Mouse (Mus musculus) limb, embryonic 12.5 days (tissue): ENCODE measurements around the gene Map9. TPM values are rescaled to one million over a fixed set of nuclear protein-coding genes. Genes with fewer than 3 reads are reported as not detected.

Experiments
- ATAC-seq: fragments of 200-750 bp; cut with Nextera tagmentation; 2 replicates; pipeline ENCODE4 v1.8.0; 2017; ENCODE audit warnings: low read depth, moderate TSS enrichment; ENCODE audit not compliant: insufficient number of reproducible peaks, insufficient read depth, low FRiP score, low TSS enrichment
- H3K27ac ChIP-seq: fragments of 300-500 bp; sonication (generic); 2 replicates; pipeline ENCODE4 v1.5.1; 2016; ENCODE audit warnings: mild to moderate bottlenecking, moderate library complexity
- H3K27me3 ChIP-seq: fragments of 300-500 bp; sonication (generic); 2 replicates; pipeline ENCODE4 v1.6.1; 2016; ENCODE audit warnings: mild to moderate bottlenecking, moderate library complexity
- H3K36me3 ChIP-seq: fragments of 300-500 bp; sonication (generic); 2 replicates; pipeline ENCODE4 v1.6.1; 2016; ENCODE audit warnings: mild to moderate bottlenecking, moderate library complexity
- H3K4me1 ChIP-seq: fragments of 300-500 bp; sonication (generic); replicated peaks from 2 replicates; pipeline ENCODE4 v1.6.1; 2016
- H3K4me2 ChIP-seq: fragments of 300-500 bp; sonication (generic); 2 replicates; pipeline ENCODE4 v1.6.1; 2016; ENCODE audit warnings: mild to moderate bottlenecking, moderate library complexity
- H3K4me3 ChIP-seq: fragments of 300-500 bp; sonication (generic); replicated peaks from 2 replicates; pipeline ENCODE4 v1.5.1; 2016; ENCODE audit warnings: mild to moderate bottlenecking
- H3K9ac ChIP-seq: fragments of 300-500 bp; sonication (generic); replicated peaks from 2 replicates; pipeline ENCODE4 v1.6.1; 2016; ENCODE audit warnings: mild to moderate bottlenecking, moderate library complexity
- H3K9me3 ChIP-seq: fragments of 300-500 bp; sonication (generic); 2 replicates; pipeline ENCODE4 v1.6.1; 2016; ENCODE audit warnings: mild to moderate bottlenecking, moderate library complexity
- WGBS: fragments of 180-500 bp; shearing (Covaris S2); methylation state at CpG from one replicate; pipeline ENCODE4 v1.1.7; 2016; 5-methylcytosine and 5-hydroxymethylcytosine counted together
- polyA plus RNA-seq: library from polyadenylated mRNA; unstranded; fragments of >200 nt; fragmentation: Nextera tagmentation; extraction: Ambion mirVana; gene quantifications from 2 replicates; pipeline ENCODE4 v1.2.1, GENCODE M21; 2016

Map9 gene
- polyA plus RNA-seq, 1 experiment from 2014 or later = 10.6 TPM

DNA sequence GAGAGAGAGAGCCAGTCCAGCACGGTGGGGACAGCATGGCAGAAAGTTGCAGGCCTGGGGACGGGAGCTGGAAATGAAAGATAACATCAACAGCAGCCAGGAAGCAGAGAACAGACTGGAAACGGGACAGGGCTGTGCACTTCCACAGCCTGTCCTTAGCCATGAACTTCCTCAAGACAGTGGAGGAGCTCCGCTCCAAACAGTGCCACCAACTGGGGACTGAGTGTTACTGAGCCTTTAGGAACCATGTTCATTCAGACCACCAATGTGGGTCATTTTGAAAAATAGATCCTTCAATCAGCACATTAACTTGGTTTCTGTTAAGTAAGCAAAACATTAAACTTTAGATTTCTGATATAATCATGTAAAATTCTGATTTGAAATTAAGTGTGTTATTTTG is 4.6 kb downstream of the Map9 start:
- Histone ChIP-seq H3K4me3 (no peak overlapping the region), H3K9ac (no peak overlapping the region), H3K27me3 (no peaks in the 10 kb centered on the region), H3K36me3 (peaks cover 18% of the 10 kb centered on the region), H3K4me2 (no peak overlapping the region), H3K4me1 (peaks cover 5% of the 10 kb centered on the region; the same call in 1 of the 2 replicates), H3K9me3 (no peaks in the 10 kb centered on the region), H3K27ac (no peak overlapping the region)
- ATAC-seq = no peak
- 39% methylated on average over 4 of the region's 4 CpGs for WGBS

GRCm38 (mm10) chr3:82364505-82364904 is 6.7 kb downstream of the Map9 start:
- Histone ChIP-seq H3K27ac (no peak overlapping the region), H3K4me2 (no peak overlapping the region), H3K36me3 (peaks cover 23% of the 10 kb centered on the region), H3K4me3 (no peak overlapping the region), H3K27me3 (no peaks in the 10 kb centered on the region), H3K9me3 (no peaks in the 10 kb centered on the region), H3K4me1 (no peaks in the 10 kb centered on the region), H3K9ac (no peak overlapping the region)
- ATAC-seq = no peak
- 76% methylated on average over 8 of the region's 8 CpGs for WGBS

- 39% methylated on average over 4 of the region's 4 CpGs for WGBS
- no peak overlapping the region for H3K27ac ChIP-seq
- no peaks in the 10 kb centered on the region for H3K4me1 ChIP-seq
- no peaks in the 10 kb centered on the region for H3K9me3 ChIP-seq
- H3K9ac ChIP-seq = no peak overlapping the region
- no peak overlapping the region for H3K4me2 ChIP-seq
- H3K36me3 ChIP-seq = peaks cover 23% of the 10 kb centered on the region
- no peak for ATAC-seq
- no peak overlapping the region for H3K4me3 ChIP-seq
- no peaks in the 10 kb centered on the region for H3K27me3 ChIP-seq
Measured at GRCm38 (mm10) chr3:82364988-82365387, 7.1 kb downstream of the Map9 start.

- 82% methylated on average over 21 of the region's 21 CpGs for WGBS
- Histone ChIP-seq H3K4me1 (no peaks in the 10 kb centered on the region), H3K27me3 (no peaks in the 10 kb centered on the region), H3K9ac (no peak overlapping the region), H3K27ac (no peak overlapping the region), H3K36me3 (peaks cover 24% of the 10 kb centered on the region), H3K4me3 (no peak overlapping the region), H3K4me2 (no peak overlapping the region), H3K9me3 (no peaks in the 10 kb centered on the region)
- ATAC-seq = no peak
Measured at GRCm38 (mm10) chr3:82369063-82369860, 11.4 kb downstream of the Map9 start.

- ATAC-seq = no peak
- H3K4me3 ChIP-seq = no peak overlapping the region
- no peaks in the 10 kb centered on the region for H3K9me3 ChIP-seq
- no peak overlapping the region for H3K4me2 ChIP-seq
- peaks cover 32% of the 10 kb centered on the region for H3K36me3 ChIP-seq
- no peaks in the 10 kb centered on the region for H3K27me3 ChIP-seq
- H3K4me1 ChIP-seq = no peaks in the 10 kb centered on the region
- no peak overlapping the region for H3K9ac ChIP-seq
- 84% methylated on average over 10 of the region's 10 CpGs for WGBS
- no peak overlapping the region for H3K27ac ChIP-seq
Measured at GRCm38 (mm10) chr3:82370439-82371011, 12.7 kb downstream of the Map9 start.

DNA sequence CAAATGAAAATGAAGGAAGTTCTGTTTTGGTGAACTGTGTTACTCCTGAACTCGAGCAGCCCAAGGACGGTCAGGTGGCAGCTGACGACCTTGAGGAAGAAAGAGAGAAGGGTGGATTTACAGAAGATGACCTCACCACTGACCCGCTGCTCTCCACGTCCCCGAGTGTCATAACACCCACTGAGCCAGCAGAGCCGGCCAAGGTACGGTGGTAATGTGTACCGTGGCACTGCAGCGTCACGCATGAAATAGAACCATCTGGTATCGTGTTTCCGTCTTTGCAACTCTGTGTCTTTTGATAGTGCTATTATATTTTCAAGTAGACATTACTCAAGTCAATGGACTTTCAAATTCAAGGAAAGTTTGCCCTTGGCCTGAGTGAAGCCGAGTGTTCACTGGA is 19.1 kb downstream of the Map9 start:
- no peak overlapping the region for H3K4me2 ChIP-seq
- no peaks in the 10 kb centered on the region for H3K27me3 ChIP-seq
- no peak for ATAC-seq
- H3K9ac ChIP-seq = no peak overlapping the region
- H3K4me3 ChIP-seq = no peak overlapping the region
- WGBS = 85% methylated on average over 14 of the region's 14 CpGs
- no peaks in the 10 kb centered on the region for H3K4me1 ChIP-seq
- H3K36me3 ChIP-seq = peaks cover 60% of the 10 kb centered on the region
- H3K9me3 ChIP-seq = no peaks in the 10 kb centered on the region
- H3K27ac ChIP-seq = no peak overlapping the region

GRCm38 (mm10) chr3:82382325-82382724 is 24.5 kb downstream of the Map9 start:
- Histone ChIP-seq H3K4me3 (no peak overlapping the region), H3K4me2 (no peak overlapping the region), H3K9me3 (no peaks in the 10 kb centered on the region), H3K27me3 (no peaks in the 10 kb centered on the region), H3K9ac (no peak overlapping the region), H3K4me1 (peaks cover 4% of the 10 kb centered on the region; the same call in 1 of the 2 replicates), H3K27ac (no peak overlapping the region), H3K36me3 (peaks cover 62% of the 10 kb centered on the region)
- WGBS = 71% methylated on average over 11 of the region's 11 CpGs
- ATAC-seq = no peak

DNA sequence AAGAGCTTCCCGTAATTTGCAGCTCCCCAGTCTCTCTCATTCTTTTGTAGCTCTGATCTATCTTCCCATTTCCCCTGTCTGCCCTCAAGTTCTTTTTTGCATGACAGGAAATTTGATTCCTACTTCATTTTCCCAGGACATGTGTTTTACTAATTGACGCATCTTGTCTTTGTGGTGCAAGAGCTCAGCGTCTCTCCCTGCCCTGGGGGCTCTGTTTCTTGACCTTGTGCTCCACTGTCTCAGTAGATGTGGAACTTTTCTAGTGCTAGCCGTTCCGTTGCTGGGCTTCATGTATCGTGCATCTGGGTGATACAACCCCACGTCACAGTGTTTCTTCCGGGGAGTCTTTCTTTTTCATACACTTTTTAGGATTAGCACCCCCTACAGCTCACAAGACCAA is 27.2 kb downstream of the Map9 start:
- ATAC-seq = no peak
- Histone ChIP-seq H3K36me3 (peaks cover 47% of the 10 kb centered on the region), H3K9me3 (no peaks in the 10 kb centered on the region), H3K27me3 (no peaks in the 10 kb centered on the region), H3K9ac (no peak overlapping the region), H3K4me1 (peaks cover 4% of the 10 kb centered on the region; the same call in 1 of the 2 replicates), H3K4me3 (no peak overlapping the region), H3K27ac (no peak overlapping the region), H3K4me2 (no peak overlapping the region)
- 86% methylated on average over 8 of the region's 8 CpGs for WGBS

- Histone ChIP-seq H3K27ac (no peak overlapping the region), H3K27me3 (no peaks in the 10 kb centered on the region), H3K9ac (no peak overlapping the region), H3K4me1 (no peaks in the 10 kb centered on the region), H3K9me3 (no peaks in the 10 kb centered on the region), H3K36me3 (no peaks in the 10 kb centered on the region), H3K4me2 (no peak overlapping the region), H3K4me3 (no peak overlapping the region)
- no peak for ATAC-seq
- 89% methylated on average over 6 of the region's 6 CpGs for WGBS
Measured at GRCm38 (mm10) chr3:82405830-82406229, 48.0 kb downstream of the Map9 start.

DNA sequence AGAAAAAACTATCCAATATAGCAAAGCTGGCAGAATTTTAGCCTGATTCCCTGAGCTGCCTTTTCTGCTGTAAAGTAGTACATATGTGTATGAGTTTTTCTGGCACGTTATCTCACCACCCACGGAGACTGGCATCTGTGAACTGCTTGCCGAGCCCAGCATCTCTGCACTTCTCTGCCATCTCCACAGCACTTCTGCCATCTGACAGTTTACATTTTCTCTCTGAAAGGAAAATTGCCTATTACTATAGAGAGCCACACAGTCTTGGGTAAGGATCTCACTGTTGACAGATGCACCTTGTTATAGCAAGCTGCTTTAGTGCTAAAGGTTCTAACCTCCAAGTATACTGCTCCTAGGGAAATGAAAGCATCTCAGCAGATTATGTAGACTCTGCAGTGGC is 48.5 kb downstream of the Map9 start:
- Histone ChIP-seq H3K27me3 (no peaks in the 10 kb centered on the region), H3K27ac (no peak overlapping the region), H3K9me3 (no peaks in the 10 kb centered on the region), H3K36me3 (no peaks in the 10 kb centered on the region), H3K4me3 (no peak overlapping the region), H3K9ac (no peak overlapping the region), H3K4me1 (no peaks in the 10 kb centered on the region), H3K4me2 (no peak overlapping the region)
- no peak for ATAC-seq
- WGBS = 84% methylated on average over 3 of the region's 3 CpGs

GRCm38 (mm10) chr3:82407432-82407831 is 49.6 kb downstream of the Map9 start:
- H3K4me2 ChIP-seq = no peak overlapping the region
- no peak overlapping the region for H3K9ac ChIP-seq
- H3K27me3 ChIP-seq = no peaks in the 10 kb centered on the region
- no peak overlapping the region for H3K27ac ChIP-seq
- H3K9me3 ChIP-seq = no peaks in the 10 kb centered on the region
- no peaks in the 10 kb centered on the region for H3K36me3 ChIP-seq
- no peaks in the 10 kb centered on the region for H3K4me1 ChIP-seq
- 69% methylated on average over 2 of the region's 2 CpGs for WGBS
- no peak overlapping the region for H3K4me3 ChIP-seq
- no peak for ATAC-seq

GRCm38 (mm10) chr3:82412397-82412796 is 54.6 kb downstream of the Map9 start:
- H3K4me1 ChIP-seq = no peaks in the 10 kb centered on the region
- ATAC-seq = no peak
- no peak overlapping the region for H3K27ac ChIP-seq
- no peak overlapping the region for H3K9ac ChIP-seq
- H3K36me3 ChIP-seq = no peaks in the 10 kb centered on the region
- H3K4me2 ChIP-seq = no peak overlapping the region
- no peaks in the 10 kb centered on the region for H3K9me3 ChIP-seq
- H3K27me3 ChIP-seq = no peaks in the 10 kb centered on the region
- no peak overlapping the region for H3K4me3 ChIP-seq
